Mouse (Mus musculus): ENCODE measurements around the gene Ralgapa2.

DNA sequence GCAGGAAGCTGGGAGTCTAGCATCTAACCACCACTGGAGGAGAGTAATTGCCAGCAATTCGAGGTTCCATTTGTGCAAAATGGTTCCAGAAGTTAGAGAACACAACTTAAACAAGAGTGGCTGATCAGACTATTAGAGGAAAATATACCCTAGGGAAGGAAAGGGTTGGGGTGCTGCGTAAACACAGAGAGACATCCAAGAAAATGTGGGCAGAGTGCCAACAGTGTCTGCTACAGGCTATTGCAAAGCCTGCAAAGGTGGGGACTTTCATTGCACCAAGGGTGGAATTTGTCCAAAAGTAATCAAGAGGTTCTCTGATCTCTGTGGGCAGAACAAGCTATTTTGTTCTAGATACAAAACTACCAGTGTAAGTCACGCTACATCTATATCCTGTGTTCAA lies 49.4 kb upstream of the Ralgapa2 start:
- no peak for TF ChIP-seq CTCF (IDR thresholded peaks at IDR 0.05; ENCODE audit: borderline replicate concordance, insufficient read depth, low read length)
- TF ChIP-seq POLR2A (IDR thresholded peaks at IDR 0.05; ENCODE audit: low read depth, low read length), result no peak
